15 mouse cellular contexts compared by ENCODE assay signal in genomic region chr12:77137291-77137830, GRCm38 (mm10).
"Had no signal": no experiment of that assay in that cellular context is flagged by ENCODE, and none has a peak within 500 bp of the region (broad histone marks: within the 10 kb centered on the region; RNA-seq: fewer than 3 reads in every experiment).

No protein-coding gene starts in this region.

- H3K4me3 ChIP-seq: midbrain, embryonic 10.5 days; midbrain, embryonic 12.5 days; myocyte; neural tube, embryonic 12.5 days; stomach, embryonic 15.5 days had no signal

- H3K36me3 ChIP-seq: midbrain, embryonic 10.5 days; midbrain, embryonic 12.5 days; neural tube, embryonic 12.5 days; stomach, embryonic 15.5 days had no signal

- H3K9me3 ChIP-seq: midbrain, embryonic 10.5 days; midbrain, embryonic 12.5 days; neural tube, embryonic 12.5 days; stomach, embryonic 15.5 days had no signal

- H3K27ac ChIP-seq: liver, embryonic 14.5 days; midbrain, embryonic 10.5 days; midbrain, embryonic 12.5 days; neural tube, embryonic 12.5 days; stomach, embryonic 15.5 days; stomach, postnatal 0 days had no signal

- H3K27me3 ChIP-seq: midbrain, embryonic 12.5 days; neural tube, embryonic 12.5 days; stomach, embryonic 15.5 days had no signal

- H3K9ac ChIP-seq: liver, embryonic 14.5 days; lung, embryonic 14.5 days; midbrain, embryonic 12.5 days; neural tube, embryonic 12.5 days; stomach, embryonic 15.5 days had no signal

- DNase-seq: lung, adult 18-20 months; lung, embryonic 14.5 days; lung, postnatal 10 days; lung, postnatal 4 days; midbrain, embryonic 14.5 days; right cerebral cortex, adult 18-20 months; thymus, postnatal 25 days; thymus, postnatal 4 days had no signal

- H3K4me2 ChIP-seq: lung, embryonic 14.5 days; midbrain, embryonic 12.5 days; neural tube, embryonic 12.5 days; stomach, embryonic 15.5 days had no signal

- H3K4me1 ChIP-seq: midbrain, embryonic 10.5 days; midbrain, embryonic 12.5 days; neural tube, embryonic 12.5 days; stomach, embryonic 15.5 days had no signal
